Mouse (Mus musculus) megakaryocyte, embryonic 14.5 days (primary cell): ENCODE data around the gene S100a11.

ENCODE experiments used
- FLI1 ChIP-seq: IDR thresholded peaks from 2 replicates; pipeline ENCODE4 v1.6.1; 2012; ENCODE audit warnings: low read length, inconsistent platforms, mixed read lengths
- GATA1 ChIP-seq: IDR thresholded peaks from 3 replicates; pipeline ENCODE4 v1.6.1; 2012; ENCODE audit warnings: mixed read lengths, low read length, inconsistent platforms, borderline replicate concordance

DNA sequence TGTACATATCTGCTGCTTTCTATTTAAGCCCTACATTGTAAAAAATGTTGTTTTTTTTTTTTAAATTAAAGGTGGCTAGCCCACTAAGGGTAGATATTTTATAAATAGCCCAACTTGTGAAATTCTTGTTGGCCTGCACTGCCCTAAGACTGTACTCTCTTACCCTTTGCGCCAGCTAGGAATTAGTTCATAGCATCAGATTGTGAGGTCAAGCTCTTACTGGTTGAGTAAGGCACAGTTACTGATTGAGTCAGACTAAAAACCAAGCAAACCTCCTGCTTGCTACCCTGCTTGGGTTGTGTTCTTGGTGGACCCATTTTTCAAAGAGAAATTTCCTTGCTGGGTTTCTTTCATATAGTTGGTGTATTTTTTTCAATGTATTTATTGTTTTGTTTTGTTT is 8.5 kb upstream of the S100a11 start:
- TF ChIP-seq GATA1 (no peak), FLI1 (no peak)
